Mouse (Mus musculus) CH12.LX (cell line): ENCODE measurements around the gene Tmem178b. TPM values are rescaled to one million over a fixed set of nuclear protein-coding genes. Genes with fewer than 3 reads are reported as not detected.

Source experiments
- DNase-seq: peaks from one replicate; pipeline ENCODE4 v3.0.0-alpha.2; 2013; ENCODE audit errors: extremely low read depth
- H3K27ac ChIP-seq: 2 replicates; pipeline ENCODE4 v1.5.1; 2012; ENCODE audit warnings: low read depth, mild to moderate bottlenecking, control low read depth, moderate library complexity; ENCODE audit not compliant: insufficient read depth
- H3K27me3 ChIP-seq: replicated peaks from 2 replicates; pipeline ENCODE3; 2012; ENCODE audit warnings: inconsistent platforms
- H3K36me3 ChIP-seq, 2 experiments: replicated peaks in 1 of 2; 2 replicates each; pipeline versions ENCODE3 to v1.6.1; 2012; ENCODE audit warnings: inconsistent platforms in 1 of 2, low read length in 1 of 2, mild to moderate bottlenecking in 1 of 2, mixed read lengths in 1 of 2, moderate library complexity in 1 of 2; ENCODE audit not compliant: control insufficient read depth in 1 of 2, insufficient read depth in 1 of 2
- H3K4me1 ChIP-seq, 2 experiments: 2 replicates each; pipeline ENCODE4 v1.6.1; 2012; ENCODE audit warnings: inconsistent platforms in 1 of 2, moderate library complexity in 1 of 2; ENCODE audit not compliant: insufficient read depth in 2 of 2, control insufficient read depth in 1 of 2
- H3K4me2 ChIP-seq: 2 replicates; pipeline ENCODE4 v1.6.1; 2012; ENCODE audit warnings: low read depth, mild to moderate bottlenecking, control low read depth; ENCODE audit not compliant: poor library complexity, insufficient read depth, severe bottlenecking
- H3K4me3 ChIP-seq, 3 experiments: fragments of 150-350 bp in 1 of 3; sonication (generic) in 1 of 3; replicated peaks in 1 of 3; 2 replicates each; pipeline versions ENCODE3 to v1.5.1; 2011 to 2012; ENCODE audit warnings: low read depth in 2 of 3, low read length in 2 of 3, mild to moderate bottlenecking in 2 of 3, moderate library complexity in 2 of 3, control low read depth in 1 of 3, improper control_type of control experiment in 1 of 3, inconsistent platforms in 1 of 3, mixed read lengths in 1 of 3; ENCODE audit not compliant: poor library complexity in 1 of 3
- H3K79me2 ChIP-seq: replicated peaks from 2 replicates; pipeline ENCODE4 v1.6.1; 2012; ENCODE audit warnings: mild to moderate bottlenecking, moderate library complexity; ENCODE audit not compliant: control insufficient read depth, poor library complexity, insufficient read depth, severe bottlenecking; ENCODE audit errors: extremely low read depth
- H3K9ac ChIP-seq: 2 replicates; pipeline ENCODE4 v1.6.1; 2012; ENCODE audit warnings: low read depth, mild to moderate bottlenecking, control low read depth, moderate library complexity; ENCODE audit not compliant: insufficient read depth
- H3K9me3 ChIP-seq: replicated peaks from 2 replicates; pipeline ENCODE3; 2012; ENCODE audit warnings: low read length, inconsistent platforms, mixed read lengths
- BHLHE40 ChIP-seq: IDR thresholded peaks from 2 replicates; pipeline ENCODE4 v1.6.1; 2011; ENCODE audit warnings: mild to moderate bottlenecking, low read depth, low read length, improper control_type of control experiment
- CHD2 ChIP-seq: IDR thresholded peaks from 2 replicates; pipeline ENCODE4 v1.6.1; 2011; ENCODE audit warnings: low read length, improper control_type of control experiment
- CTCF ChIP-seq, 2 experiments: IDR thresholded peaks in 1 of 2; conservative IDR thresholded peaks in 1 of 2; 2 replicates each; pipeline ENCODE4 v1.5.1; 2011 to 2012; ENCODE audit warnings: low read depth in 2 of 2, low read length in 2 of 2, improper control_type of control experiment in 1 of 2, inconsistent platforms in 1 of 2, mild to moderate bottlenecking in 1 of 2, moderate library complexity in 1 of 2
- E2F4 ChIP-seq: IDR thresholded peaks from 2 replicates; pipeline ENCODE4 v1.6.1; 2011; ENCODE audit warnings: low read depth, low read length, improper control_type of control experiment; ENCODE audit not compliant: insufficient replicate concordance
- ELF1 ChIP-seq: IDR thresholded peaks from 2 replicates; pipeline ENCODE4 v1.6.1; 2014; ENCODE audit warnings: low read depth, mild to moderate bottlenecking, inconsistent platforms, low read length, improper control_type of control experiment
- EP300 ChIP-seq: IDR thresholded peaks from 2 replicates; pipeline ENCODE4 v1.6.1; 2011; ENCODE audit warnings: low read length, improper control_type of control experiment
- ETS1 ChIP-seq: conservative IDR thresholded peaks from 2 replicates; pipeline ENCODE4 v1.6.1; 2012; ENCODE audit warnings: low read depth, mild to moderate bottlenecking, inconsistent platforms, low read length, improper control_type of control experiment, moderate library complexity
- GABPA ChIP-seq: IDR thresholded peaks from 2 replicates; pipeline ENCODE4 v1.6.1; 2012; ENCODE audit warnings: low read depth, low read length, improper control_type of control experiment, inconsistent platforms; ENCODE audit not compliant: insufficient replicate concordance
- IRF4 ChIP-seq: IDR thresholded peaks from 2 replicates; pipeline ENCODE4 v1.6.1; 2014; ENCODE audit warnings: low read depth, mild to moderate bottlenecking, inconsistent platforms, low read length, improper control_type of control experiment
- JUN ChIP-seq: IDR thresholded peaks from 2 replicates; pipeline ENCODE4 v1.6.1; 2011; ENCODE audit warnings: low read depth, mild to moderate bottlenecking, low read length, improper control_type of control experiment, moderate library complexity; ENCODE audit not compliant: insufficient read depth
- MAFK ChIP-seq: IDR thresholded peaks from 2 replicates; pipeline ENCODE4 v1.6.1; 2011; ENCODE audit warnings: low read length, improper control_type of control experiment; ENCODE audit not compliant: insufficient replicate concordance
- MAX ChIP-seq: IDR thresholded peaks from 2 replicates; pipeline ENCODE4 v1.6.1; 2011; ENCODE audit warnings: low read length, improper control_type of control experiment
- SMC3 ChIP-seq: IDR thresholded peaks from 2 replicates; pipeline ENCODE4 v1.6.1; 2011; ENCODE audit warnings: low read depth, low read length, improper control_type of control experiment
- TCF12 ChIP-seq: IDR thresholded peaks from 2 replicates; pipeline ENCODE4 v1.6.1; 2014; ENCODE audit warnings: low read depth, mild to moderate bottlenecking, inconsistent platforms, low read length, improper control_type of control experiment
- USF2 ChIP-seq: conservative IDR thresholded peaks from 2 replicates; pipeline ENCODE4 v1.6.1; 2011; ENCODE audit warnings: low read depth, low read length, improper control_type of control experiment
- ZMIZ1 ChIP-seq: IDR thresholded peaks from 2 replicates; pipeline ENCODE4 v1.6.1; 2012; ENCODE audit warnings: low read depth, mild to moderate bottlenecking, inconsistent platforms, low read length, improper control_type of control experiment
- ZNF384 ChIP-seq: IDR thresholded peaks from 2 replicates; pipeline ENCODE4 v1.6.1; 2012; ENCODE audit warnings: low read depth, low read length, improper control_type of control experiment, inconsistent platforms
- dilution Hi-C: fragments of 300-500 bp; cut with MboI; formaldehyde crosslinking; loops from 2 replicates; pipeline ENCODE4 v1.14.3; 2020; ENCODE audit warnings: low sequenced_read_pairs; ENCODE audit not compliant: extremely low pct_unique_long_range_greater_than_20kb, extremely low pct_ligation_motif_present
- in situ Hi-C: fragments of 300-500 bp; cut with MboI; formaldehyde crosslinking; loops from 3 replicates; pipeline ENCODE4 v1.14.3; 2019; ENCODE audit warnings: low sequenced_read_pairs, low pct_ligation_motif_present, low pct_unique_long_range_greater_than_20kb, mixed read lengths
- polyA plus RNA-seq: library from polyadenylated mRNA; unstranded; fragments of >175 nt; gene quantifications from 2 replicates; pipeline ENCODE4 v1.2.1, GENCODE M21; 2012; ENCODE audit warnings: low read depth; ENCODE audit not compliant: insufficient read length
- total RNA-seq, 2 experiments: library from RNA; depleted of rRNA; stranded (reverse); fragments of 300-350 nt in 1 of 2; fragments of >200 nt in 1 of 2; gene quantifications; 2 replicates each; pipeline ENCODE4 v1.2.3; 2012 to 2014

Gene Tmem178b
- total and polyA plus RNA-seq, 3 experiments: not detected

DNA sequence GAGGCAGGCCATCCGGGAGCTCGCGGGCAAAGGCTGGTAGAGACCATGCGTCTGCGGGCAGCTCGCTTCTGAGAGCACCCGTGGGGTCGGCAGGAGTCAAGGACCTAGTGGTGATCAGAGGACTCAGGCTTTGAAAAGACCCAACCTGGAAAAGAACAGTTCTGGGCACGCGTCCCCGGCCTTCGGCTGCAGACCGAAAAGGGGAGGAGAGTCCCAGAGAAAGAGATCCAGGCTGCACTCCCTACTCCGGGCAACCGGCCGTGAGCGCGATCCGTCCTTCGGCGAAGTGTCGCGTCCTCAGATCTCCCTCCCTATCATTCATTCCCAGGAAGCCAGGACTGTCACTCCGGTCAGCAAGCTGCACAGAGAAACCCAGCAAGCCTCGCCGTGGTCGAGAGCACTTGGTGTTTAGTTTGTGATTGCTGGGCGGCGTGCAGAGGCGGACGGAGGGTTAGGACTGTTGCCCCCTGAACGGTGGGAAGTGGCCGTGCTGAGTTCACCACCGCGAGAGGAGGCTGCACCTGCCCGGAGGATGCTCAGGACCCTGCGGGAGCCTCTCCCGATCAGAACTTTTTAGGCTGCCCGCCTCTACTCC, 668 bp upstream of the Tmem178b start:
- H3K36me3 ChIP-seq: no peaks in the 10 kb centered on the region
- dilution Hi-C loops (no loop called here), in situ Hi-C loops (no loop called here)
- no peak overlapping the region for H3K4me3 ChIP-seq
- H3K4me2 ChIP-seq: no peak overlapping the region
- no peak for DNase-seq
- no peak overlapping the region for H3K27ac ChIP-seq
- no peaks in the 10 kb centered on the region for H3K27me3 ChIP-seq
- no peak overlapping the region for H3K9ac ChIP-seq
- peaks cover 22% of the 10 kb centered on the region for H3K9me3 ChIP-seq
- no peak for TF ChIP-seq ZMIZ1
- TF ChIP-seq EP300: no peak
- TF ChIP-seq TCF12: no peak
- TF ChIP-seq BHLHE40: no peak
- no peak for TF ChIP-seq GABPA
- no peak for TF ChIP-seq JUN
- no peak for TF ChIP-seq ETS1
- no peak for TF ChIP-seq MAFK
- TF ChIP-seq ZNF384: no peak
- TF ChIP-seq SMC3: no peak
- TF ChIP-seq IRF4: no peak
- no peak for TF ChIP-seq E2F4
- TF ChIP-seq CTCF (conservative IDR thresholded peaks at IDR 0.05 in 1 of 2, IDR thresholded peaks at IDR 0.05 in 1 of 2; ENCODE audit: low read depth in 2 of 2, low read length in 2 of 2): no peak
- no peak for TF ChIP-seq USF2
- TF ChIP-seq ELF1: no peak
- H3K79me2 ChIP-seq: no peaks in the 10 kb centered on the region
- H3K4me1 ChIP-seq: no peaks in the 10 kb centered on the region

DNA sequence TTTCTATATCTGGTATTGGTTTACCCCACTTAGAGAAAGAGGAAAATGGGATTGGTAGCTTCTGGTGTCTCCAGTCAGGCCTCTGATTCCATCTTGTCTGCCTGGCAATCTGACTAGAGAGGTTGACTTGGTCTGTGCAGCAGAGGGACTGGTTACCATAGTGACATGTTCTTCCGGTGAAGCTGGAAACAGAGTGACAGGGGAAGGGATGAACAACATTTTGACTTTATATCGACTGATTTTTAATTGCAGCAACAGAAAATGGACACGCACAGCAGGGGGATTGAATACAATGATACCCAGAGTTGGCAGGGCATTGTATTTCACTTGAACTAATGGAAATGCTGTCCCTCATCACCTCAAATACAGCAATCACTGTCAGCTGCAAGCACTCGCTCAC, 2.1 kb downstream of the Tmem178b start:
- dilution Hi-C loops (no loop called here), in situ Hi-C loops (no loop called here)
- no peak overlapping the region for H3K27ac ChIP-seq
- H3K79me2 ChIP-seq: no peaks in the 10 kb centered on the region
- no peak for TF ChIP-seq MAFK
- TF ChIP-seq BHLHE40: no peak
- no peak for TF ChIP-seq CHD2
- TF ChIP-seq ZNF384: no peak
- no peak for TF ChIP-seq MAX
- TF ChIP-seq SMC3: no peak
- no peaks in the 10 kb centered on the region for H3K4me1 ChIP-seq
- no peaks in the 10 kb centered on the region for H3K36me3 ChIP-seq
- H3K4me2 ChIP-seq: no peak overlapping the region
- peaks cover 22% of the 10 kb centered on the region for H3K9me3 ChIP-seq
- H3K9ac ChIP-seq: no peak overlapping the region
- H3K4me3 ChIP-seq: no peak overlapping the region
- no peak for DNase-seq
- no peaks in the 10 kb centered on the region for H3K27me3 ChIP-seq
